Mouse (Mus musculus) megakaryocyte-erythroid progenitor cell, adult 5-6 weeks (primary cell): Measurements from ENCODE around the gene Mrgpre. TPM values are rescaled to one million over a fixed set of nuclear protein-coding genes. Genes with fewer than 3 reads are reported as not detected.

Experiments used
- ATAC-seq: replicated peaks from 2 replicates; pipeline ENCODE4 v1.8.0; 2016; ENCODE audit warnings: mild to moderate bottlenecking, inconsistent platforms; ENCODE audit not compliant: severe bottlenecking, poor library complexity, low FRiP score, low TSS enrichment
- total RNA-seq, 2 experiments: library from RNA; stranded (forward) in 1 of 2; stranded (reverse) in 1 of 2; fragments of 200-1000, 215-1000 nt in 1 of 2; fragments of >200 nt in 1 of 2; fragmentation: Nextera tagmentation in 1 of 2; gene quantifications; 2 replicates each; pipeline ENCODE4 v1.2.3; 2014 to 2017

Mrgpre gene
- total RNA-seq, 2 experiments from 2014 or later: 0.19 to 0.37 TPM

DNA sequence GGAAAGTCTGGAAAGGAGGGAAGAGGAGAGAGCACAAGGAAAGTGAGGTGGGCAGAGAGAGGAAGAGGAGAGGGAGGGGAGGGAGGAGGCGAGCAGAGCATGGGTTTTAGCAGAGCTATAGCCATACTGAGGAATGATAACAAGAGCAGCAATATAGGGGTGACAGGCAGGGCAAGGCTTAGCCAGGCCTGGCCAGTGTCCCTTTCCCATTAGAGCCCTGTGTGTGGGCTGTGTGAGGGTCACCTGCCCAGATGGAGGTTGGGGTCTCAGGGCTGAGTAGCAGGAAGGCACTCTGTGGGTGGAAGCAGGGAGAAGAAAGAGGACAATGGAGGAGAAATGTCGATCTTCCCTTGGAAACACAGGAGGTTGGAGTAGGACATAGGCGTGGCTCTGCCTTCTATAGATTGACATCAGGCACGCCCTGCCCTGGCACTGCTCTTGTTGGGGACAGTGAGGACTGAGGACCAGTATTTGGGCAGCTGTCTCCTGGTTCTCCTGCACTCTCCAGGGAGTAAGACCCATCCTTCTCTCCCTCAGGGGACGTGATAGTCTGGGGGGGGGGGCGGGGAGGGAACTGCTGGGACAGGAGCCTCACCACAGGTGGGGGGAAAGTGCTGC, 813 bp downstream of the Mrgpre start:
- peak; percentile 69 for ATAC-seq

- no peak for ATAC-seq
These were observed 6.9 kb downstream of the Mrgpre start for GRCm38 (mm10) chr7:143777375-143777774.

DNA sequence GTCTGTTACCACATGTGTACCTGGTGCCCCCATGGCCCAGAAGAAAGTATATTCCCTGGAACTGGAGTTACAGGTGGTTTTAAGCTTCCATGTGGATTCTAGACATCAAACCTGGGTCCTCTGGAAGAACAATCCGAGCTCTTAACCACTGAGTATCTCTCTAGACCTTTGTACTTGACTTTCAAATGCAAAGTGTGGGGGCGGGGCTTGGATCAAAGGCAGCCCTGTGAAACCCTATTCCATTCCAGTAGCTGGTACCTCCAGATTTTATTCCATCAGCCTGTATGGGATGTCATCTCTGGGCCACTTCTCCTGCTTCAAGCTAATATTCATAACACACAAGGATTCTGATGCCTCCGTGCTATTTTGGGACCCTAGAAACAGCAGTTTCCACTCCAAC, 8.2 kb downstream of the Mrgpre start:
- no peak for ATAC-seq

- ATAC-seq: no peak
These were observed 14.8 kb downstream of the Mrgpre start for GRCm38 (mm10) chr7:143769461-143769860.

DNA sequence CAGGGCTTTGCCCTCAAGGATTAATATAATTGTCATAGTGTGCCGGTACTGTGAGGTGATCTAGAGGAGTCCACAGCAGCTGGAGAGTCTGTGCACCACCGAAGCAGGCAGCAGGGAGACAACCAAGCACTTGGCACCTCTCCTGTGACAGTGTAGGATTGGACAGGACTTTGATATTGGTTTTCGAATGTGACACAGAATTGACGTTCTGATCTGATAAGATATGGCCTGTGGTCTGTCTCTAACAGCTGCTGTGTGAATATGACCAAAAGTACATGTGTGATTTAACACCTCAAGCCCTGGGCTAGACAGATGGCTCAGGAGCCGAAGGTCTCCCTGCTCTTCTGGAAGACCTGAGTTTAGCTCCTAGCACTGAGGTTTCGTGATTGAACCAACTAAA, 16.0 kb downstream of the Mrgpre start:
- no peak; the same call in 1 of the 2 replicates for ATAC-seq

DNA sequence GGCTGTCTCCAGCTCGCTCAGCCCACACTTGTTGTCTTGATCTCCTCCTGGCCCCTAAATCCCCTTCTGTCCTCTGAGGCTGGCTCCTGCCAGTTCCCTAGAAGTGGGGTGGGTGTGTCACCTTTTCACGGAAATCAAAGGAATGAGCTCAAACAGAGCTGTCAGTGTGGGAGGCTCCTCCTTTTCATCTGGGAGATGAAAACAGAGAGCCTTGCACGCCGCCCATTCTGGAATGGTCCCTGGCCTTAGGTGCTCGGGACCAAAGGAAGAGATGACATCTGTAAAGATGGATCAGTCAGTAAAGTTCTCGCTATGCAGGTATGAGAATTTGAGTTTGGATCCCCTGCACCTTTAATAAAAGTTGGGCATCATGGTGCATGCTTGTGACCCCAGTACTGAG, 17.4 kb downstream of the Mrgpre start, which contains the start of gene Mrgprg:
TSS of gene Mrgprg (minus strand) at position 101 of the 400 bp plus-strand sequence.
- ATAC-seq: no peak

- no peak for ATAC-seq
These were observed 19.3 kb downstream of the Mrgpre start for GRCm38 (mm10) chr7:143764876-143765530.

DNA sequence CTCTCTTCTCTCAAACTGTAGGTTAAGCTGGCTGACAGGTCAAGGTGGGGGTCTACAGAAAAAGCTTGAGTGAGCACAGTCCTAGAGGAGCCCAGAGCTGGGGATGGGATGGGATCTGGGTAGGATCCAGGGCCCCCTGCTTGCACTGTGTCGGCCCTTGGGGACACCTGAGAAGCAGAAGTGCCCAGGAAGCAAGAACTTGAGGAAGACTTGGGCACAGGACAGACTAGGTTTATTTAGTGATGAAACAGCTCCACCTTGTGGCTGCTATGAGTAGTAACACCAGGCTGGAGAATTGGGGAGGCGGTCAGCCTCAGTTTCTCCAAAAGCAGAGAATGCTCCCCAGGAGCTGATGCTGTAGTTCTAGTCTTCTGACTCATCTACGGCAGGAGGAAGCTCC, 20.5 kb downstream of the Mrgpre start:
- peak; percentile 66 for ATAC-seq

DNA sequence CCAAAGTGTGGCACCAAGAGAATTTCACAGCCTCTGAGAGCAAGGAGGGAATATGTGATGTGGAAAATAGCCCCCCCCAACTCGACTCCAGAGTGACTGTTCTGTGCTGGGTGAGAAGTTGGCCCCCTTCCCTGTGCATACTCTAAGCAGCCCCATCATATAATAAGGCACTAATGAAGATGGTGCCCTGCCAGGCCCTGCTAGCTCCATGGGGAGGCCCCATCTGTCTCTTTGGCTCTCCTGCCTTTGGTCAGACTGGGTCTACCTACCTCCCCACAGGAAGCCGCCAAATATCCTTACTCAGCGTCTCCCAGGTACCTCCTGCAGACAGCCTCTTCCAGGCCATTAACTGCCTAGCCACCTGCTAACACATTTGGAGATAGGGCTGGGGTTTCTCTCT, 25.3 kb downstream of the Mrgpre start:
- ATAC-seq: no peak

- ATAC-seq: no peak
These were observed 26.6 kb downstream of the Mrgpre start for GRCm38 (mm10) chr7:143757696-143758095.

- ATAC-seq: peak; percentile 88
These were observed 27.3 kb downstream of the Mrgpre start for GRCm38 (mm10) chr7:143757027-143757390.

DNA sequence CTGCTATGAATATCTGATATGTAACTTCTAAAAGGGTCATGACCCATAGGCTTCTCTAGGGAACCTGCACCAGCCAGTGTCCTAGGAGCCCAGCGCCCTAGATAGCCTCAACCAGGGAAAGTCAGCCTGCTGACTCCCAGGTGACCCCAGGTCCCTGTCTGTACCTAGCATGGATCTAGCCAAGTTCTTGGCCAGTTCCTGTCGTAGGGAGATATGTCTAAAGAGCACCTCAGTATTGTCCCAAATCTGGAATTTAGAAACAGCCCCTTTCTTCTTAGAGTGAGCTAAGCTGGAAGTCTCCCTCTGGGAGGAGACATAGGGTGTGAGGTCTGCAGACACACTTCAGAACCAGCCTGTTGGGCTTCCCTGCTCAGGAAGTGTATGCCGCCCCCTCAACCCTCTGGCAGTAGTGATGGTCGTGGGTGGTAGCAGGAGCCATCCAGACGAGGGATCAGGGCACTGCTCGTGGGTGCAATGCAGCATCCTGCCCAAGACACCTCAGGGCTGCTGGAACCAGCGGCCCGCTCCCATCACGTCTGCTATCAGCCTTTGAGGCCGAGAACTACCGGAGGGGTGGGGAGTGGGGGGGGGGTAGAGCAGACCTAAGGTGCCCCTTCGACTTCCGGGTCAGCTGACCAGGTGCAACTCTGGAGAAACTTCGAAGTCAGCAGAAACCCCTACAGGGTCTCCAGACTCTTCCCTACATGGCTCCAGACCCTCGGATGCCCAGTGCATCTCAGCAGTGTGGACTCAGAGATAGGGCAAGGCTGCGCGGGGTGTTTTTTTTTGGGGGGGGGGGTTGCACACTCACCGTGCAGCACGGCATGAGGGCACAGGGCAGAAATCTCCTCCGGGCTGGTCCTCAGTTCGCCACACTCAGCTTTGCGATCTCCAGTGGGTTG, 27.9 kb downstream of the Mrgpre start, which contains the start of gene Osbpl5:
TSS of gene Osbpl5 (minus strand) at position 861 of the 902 bp plus-strand sequence.
- ATAC-seq: no peak

- ATAC-seq: peak; percentile 72
These were observed 28.8 kb downstream of the Mrgpre start for GRCm38 (mm10) chr7:143755357-143756124.

DNA sequence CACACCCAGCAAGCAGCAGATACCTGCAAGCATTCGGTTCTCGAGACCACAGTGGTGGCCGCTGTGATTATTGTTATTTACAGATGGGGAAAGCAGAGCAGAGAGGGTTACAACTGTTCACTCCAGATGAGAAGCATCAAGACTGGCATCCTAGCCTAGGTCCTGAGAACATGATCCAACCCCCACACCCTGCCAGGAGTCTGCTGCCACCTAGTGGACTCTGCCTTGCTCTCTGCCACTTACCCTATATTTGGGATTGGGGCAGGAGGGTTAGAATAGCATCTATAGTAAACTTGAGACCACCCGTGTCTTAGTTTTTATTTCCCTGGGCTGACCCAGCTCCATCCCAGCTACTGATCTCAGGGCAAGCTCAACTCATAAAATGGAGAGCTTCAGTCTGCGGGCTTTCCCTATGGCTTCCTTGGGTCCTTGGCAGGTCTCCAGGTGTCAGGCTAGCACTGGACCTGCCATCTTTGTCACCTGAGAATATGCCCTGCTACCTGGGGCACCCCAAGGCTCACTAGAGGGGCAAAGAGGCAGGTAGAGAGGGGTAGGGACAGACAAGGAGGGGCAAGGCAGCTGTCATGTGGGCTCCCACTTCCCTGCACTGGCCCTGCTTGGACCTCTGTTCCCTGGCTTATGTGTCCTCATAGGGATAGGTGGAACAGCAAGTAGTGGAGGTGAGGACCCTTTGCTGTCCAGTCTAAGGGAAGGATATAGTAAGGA, 30.1 kb downstream of the Mrgpre start:
- ATAC-seq: peak; percentile 39

DNA sequence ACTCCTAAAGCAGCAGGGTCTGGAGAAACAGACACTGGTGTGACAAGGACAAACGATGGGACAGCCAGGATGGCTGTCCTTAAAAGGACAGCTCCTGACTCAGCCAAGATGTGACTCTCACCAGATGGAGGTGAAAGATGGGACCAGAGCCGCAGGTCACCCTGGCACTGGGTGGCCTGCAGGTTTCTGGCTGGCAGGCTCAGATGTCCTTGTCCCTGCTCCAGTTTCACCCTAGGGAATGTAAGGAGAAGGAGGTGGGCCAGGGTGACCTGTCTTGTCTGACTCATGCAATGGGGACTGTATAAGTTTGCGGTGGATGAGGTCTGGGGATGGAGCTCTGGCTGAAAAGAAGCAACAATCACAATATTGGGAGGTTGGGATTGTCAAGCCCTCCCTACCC, 31.7 kb downstream of the Mrgpre start:
- ATAC-seq: no peak

DNA sequence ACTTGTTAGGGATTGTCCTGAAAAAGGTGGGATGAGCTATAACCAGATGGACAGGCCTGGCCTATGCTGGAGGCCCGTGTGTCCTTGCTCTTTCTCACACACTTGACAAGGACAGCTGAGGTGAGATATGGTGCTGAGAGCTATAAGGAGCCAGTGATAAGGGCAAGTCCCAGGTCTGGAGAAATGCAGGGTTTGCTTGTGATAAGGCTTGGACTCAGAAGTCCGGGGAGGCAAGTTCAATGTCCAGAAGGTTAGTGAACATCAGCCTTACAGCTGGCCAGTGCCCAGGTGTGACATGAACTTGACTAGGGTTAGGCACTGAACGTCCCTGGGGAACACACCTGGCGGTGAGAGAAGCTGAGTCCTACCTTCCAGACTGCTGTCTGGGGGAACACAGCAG, 32.2 kb downstream of the Mrgpre start:
- no peak for ATAC-seq

- ATAC-seq: no peak
These were observed 32.9 kb downstream of the Mrgpre start for GRCm38 (mm10) chr7:143751380-143751779.

DNA sequence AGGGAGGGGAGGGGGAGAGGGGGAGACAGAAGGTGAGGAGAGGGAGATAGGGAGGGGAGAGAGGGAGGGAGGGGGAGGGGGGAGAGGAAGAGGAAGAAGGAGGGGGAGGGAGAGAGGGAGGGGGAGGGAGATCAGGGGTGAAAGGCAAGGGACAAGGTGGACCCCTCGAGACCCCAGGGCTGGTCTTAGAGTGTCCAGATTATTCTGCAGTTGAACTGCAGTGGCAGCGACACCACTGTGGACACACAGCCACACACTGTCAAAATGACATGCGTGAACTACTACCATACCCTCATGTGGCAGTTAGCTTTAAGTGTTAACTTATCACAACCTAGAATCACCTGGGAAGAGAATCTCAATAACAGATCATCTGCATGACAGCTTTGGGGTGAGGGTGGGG, 35.3 kb downstream of the Mrgpre start:
- ATAC-seq: no peak
